Mouse (Mus musculus) C2C12 (cell line): ENCODE results near the gene Wnt11.

ENCODE experiments used
- CTCF ChIP-seq: IDR thresholded peaks from one replicate; pipeline ENCODE4 v1.5.1; 2011; ENCODE audit not compliant: control insufficient read depth, insufficient read depth, insufficient read length
- MYOD1 ChIP-seq: IDR thresholded peaks from one replicate; pipeline ENCODE4 v1.6.1; 2011; ENCODE audit warnings: low read depth; ENCODE audit not compliant: control insufficient read depth, insufficient read length

DNA sequence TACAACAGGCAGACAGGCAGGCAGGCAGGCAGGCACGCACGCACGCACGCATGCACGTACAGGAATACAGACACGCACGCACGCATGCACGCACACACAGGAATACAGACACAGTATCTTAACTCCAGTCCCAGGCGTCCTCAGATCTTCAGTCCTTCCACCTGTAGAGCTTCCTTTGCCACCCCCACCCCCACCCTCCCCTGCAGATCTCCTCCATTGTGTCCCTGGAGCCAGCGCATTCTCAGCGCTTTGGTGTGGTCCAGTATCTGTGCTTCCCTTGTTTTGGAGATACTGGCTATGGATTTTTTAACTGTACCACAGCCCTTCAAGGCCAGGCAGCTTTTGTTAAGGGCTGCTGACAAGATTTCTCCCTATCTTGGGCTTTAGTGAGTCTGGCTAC, 38.4 kb downstream of the Wnt11 start:
- TF ChIP-seq CTCF (no peak), MYOD1 (no peak)
